Mouse (Mus musculus) gastrocnemius, adult 2 months (tissue): Measurements from ENCODE around the gene Gm49416. TPM values are rescaled to one million over a fixed set of nuclear protein-coding genes. Genes with fewer than 3 reads are reported as not detected.

ENCODE experiments used
- DNase-seq: peaks from one replicate; pipeline ENCODE4 v3.0.0; 2022
- H3K27ac ChIP-seq: fragments of 200-600 bp; 2 replicates; pipeline ENCODE4 v1.8.1; 2022; ENCODE audit warnings: mild to moderate bottlenecking
- H3K4me3 ChIP-seq: fragments of 200-600 bp; 2 replicates; pipeline ENCODE4 v1.8.1; 2022; ENCODE audit warnings: mild to moderate bottlenecking, moderate library complexity
- CTCF ChIP-seq: fragments of 200-600 bp; IDR thresholded peaks from 2 replicates; pipeline ENCODE4 v1.8.1; 2022; ENCODE audit warnings: antibody characterized with exemption, mild to moderate bottlenecking, moderate library complexity
- intact Hi-C: fragments of 180-260 bp; cut with DNase I; formaldehyde crosslinking; loops from one replicate; pipeline ENCODE4 v1.15.1; 2025
- long read RNA-seq, 2 experiments: library from polyadenylated mRNA; stranded (forward); transcript quantifications; one replicate each; pipeline ENCODE4 v2.0.0; 2021
- total RNA-seq, 2 experiments: library from RNA; stranded (reverse); gene quantifications; 2 replicates each; pipeline ENCODE4 v1.2.3; 2021

Gm49416 gene
- 1 to 10 TPM in 1 of 2 experiments, under 1 TPM in 1; 0.61 to 5.3 TPM for total RNA-seq
- long read RNA-seq, experiment 1 = 0 reads
- long read RNA-seq, experiment 2 = 0 reads

DNA sequence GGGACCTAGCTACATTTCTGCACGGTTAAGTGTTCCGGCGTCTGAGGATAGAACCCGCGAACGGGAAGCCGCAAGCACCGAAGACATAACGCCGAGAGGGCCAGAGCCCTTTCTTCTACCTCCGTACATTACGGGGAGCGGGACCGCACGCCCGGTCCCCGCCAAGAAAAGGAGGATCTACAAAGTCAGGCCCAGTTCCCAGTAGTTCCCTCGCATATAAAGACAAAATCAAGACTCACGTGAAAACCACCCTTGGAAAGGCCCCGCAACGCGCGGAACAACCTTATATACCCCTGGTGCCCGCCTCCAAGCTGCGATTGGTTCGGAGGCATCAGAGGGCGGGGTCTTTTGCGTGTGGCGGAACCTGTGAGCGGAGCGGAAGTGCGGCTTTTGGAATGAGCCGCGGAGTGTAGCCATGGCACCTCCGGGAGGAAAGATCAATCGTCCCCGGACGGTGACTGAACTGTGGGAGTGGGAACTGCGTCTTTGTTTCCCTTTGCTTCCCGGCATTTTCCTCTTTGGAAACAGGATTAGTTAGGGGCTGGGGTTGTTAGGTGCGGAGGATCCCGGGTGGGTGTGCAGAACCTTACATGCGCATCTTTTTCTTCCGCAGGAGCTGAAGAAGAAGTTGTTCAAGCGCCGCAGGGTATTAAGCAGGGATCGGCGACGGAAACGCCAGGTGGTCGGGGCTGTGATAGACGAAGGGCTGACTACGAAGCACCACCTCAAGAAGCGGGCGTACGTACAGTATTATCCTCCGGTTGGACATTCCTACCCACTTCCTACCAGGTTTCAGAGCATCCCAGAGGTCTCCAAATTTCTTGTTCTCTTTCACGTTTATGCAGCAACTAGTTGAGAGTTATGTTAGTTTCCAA, at the start of gene Gm49416, which contains the start of gene 1810009A15Rik:
Gene Gm49416 (plus strand): TSS at position 416 of the 875 bp plus-strand sequence.
Gene 1810009A15Rik (plus strand): TSS at position 343 of the 875 bp plus-strand sequence.
- no peak for TF ChIP-seq CTCF
- H3K4me3 ChIP-seq = peak within 1 kb of the TSS; percentile 82
- peak; percentile 96 for DNase-seq
- intact Hi-C loops = no loop called here
- H3K27ac ChIP-seq = peak within 1 kb of the TSS; percentile 90

GRCm38 (mm10) chr19:8839103-8839907, 49.4 kb upstream of the Gm49416 start, which contains the start of gene Gng3:
TSS of gene Gng3 (minus strand) at chr19:8839194.
- TF ChIP-seq CTCF = no peak
- peak within 1 kb of the TSS; percentile 94 for H3K27ac ChIP-seq
- no peak for DNase-seq
- peak within 1 kb of the TSS; percentile 95 for H3K4me3 ChIP-seq
- intact Hi-C loops = no loop called here

- intact Hi-C loops = no loop called here
- peak; percentile 75 for DNase-seq
- no peak for TF ChIP-seq CTCF
- peak overlapping the region; percentile 71 for H3K27ac ChIP-seq
- H3K4me3 ChIP-seq = peak overlapping the region; percentile 82
Observed at GRCm38 (mm10) chr19:8839908-8840791, 48.6 kb upstream of the Gm49416 start.

- peak overlapping the region; percentile 82 for H3K4me3 ChIP-seq
- H3K27ac ChIP-seq = peak overlapping the region; percentile 71
- no peak for TF ChIP-seq CTCF
- DNase-seq = no peak
- intact Hi-C loops = no loop called here
Observed at GRCm38 (mm10) chr19:8841012-8841411, 47.7 kb upstream of the Gm49416 start.

- H3K4me3 ChIP-seq = no peak overlapping the region
- intact Hi-C loops = no loop called here
- no peak for DNase-seq
- no peak for TF ChIP-seq CTCF
- no peak overlapping the region for H3K27ac ChIP-seq
Observed at GRCm38 (mm10) chr19:8842961-8843360, 45.8 kb upstream of the Gm49416 start.

GRCm38 (mm10) chr19:8844371-8845129, 44.2 kb upstream of the Gm49416 start:
- Histone ChIP-seq H3K27ac (peak overlapping the region; percentile 20), H3K4me3 (no peak overlapping the region)
- TF ChIP-seq CTCF = peak; percentile 81
- intact Hi-C loops = loop anchor here (2.0 kb wide), 1 partner anchor 266 kb away; no protein-coding TSS in a partner anchor
- DNase-seq = peak; percentile 82

DNA sequence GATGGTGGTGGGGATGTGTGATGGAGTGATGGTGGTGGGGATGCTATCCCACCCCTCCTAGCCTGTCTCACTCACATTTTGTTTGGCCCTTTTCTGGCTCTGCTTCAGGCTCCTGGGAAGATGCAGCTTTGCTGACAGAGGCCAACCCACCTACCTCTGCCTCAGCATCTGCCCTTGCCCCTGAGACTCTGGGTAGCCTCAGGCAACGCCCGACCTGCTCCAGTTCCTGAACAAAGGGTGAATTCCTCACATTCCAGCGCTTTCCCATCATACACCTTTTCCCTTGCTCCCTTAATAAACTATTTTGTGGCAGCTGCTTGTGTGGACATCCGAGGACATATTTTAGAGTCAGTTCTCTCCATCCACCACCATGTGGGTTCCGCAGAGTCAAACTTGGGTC, 40.4 kb upstream of the Gm49416 start:
- intact Hi-C loops = no loop called here
- no peak overlapping the region for H3K4me3 ChIP-seq
- DNase-seq = no peak
- no peak overlapping the region for H3K27ac ChIP-seq
- TF ChIP-seq CTCF = no peak

DNA sequence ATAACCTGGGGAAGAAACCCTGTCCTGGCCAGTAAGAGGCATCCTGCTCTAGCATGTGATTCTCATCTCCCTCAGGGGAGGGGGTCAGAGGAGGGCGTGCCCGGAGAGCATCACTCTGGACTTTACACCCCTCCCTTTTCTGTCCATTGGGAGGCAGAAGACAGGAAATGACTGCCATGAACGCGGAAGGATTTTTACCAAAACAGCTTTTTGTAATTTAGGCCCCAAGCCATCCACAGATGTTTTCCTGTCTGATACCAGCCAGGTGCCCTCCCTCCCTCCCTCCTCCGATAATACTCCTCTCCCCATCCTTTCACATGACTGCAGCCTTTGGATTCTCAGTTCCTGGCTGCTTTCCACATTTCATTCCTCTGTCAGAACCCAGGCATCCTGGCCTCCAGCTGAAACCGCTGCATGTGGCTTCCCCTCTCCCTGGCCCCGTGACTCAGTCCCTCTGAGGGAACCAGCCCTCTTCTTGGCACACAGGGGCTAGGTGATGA, 38.3 kb upstream of the Gm49416 start, which contains the start of gene Lrrn4cl:
Gene Lrrn4cl (plus strand): TSS at position 367 of the 500 bp plus-strand sequence.
- peak; percentile 78 for DNase-seq
- H3K4me3 ChIP-seq = peak within 1 kb of the TSS; percentile 67
- intact Hi-C loops = no loop called here
- TF ChIP-seq CTCF = no peak
- peak within 1 kb of the TSS; percentile 88 for H3K27ac ChIP-seq

DNA sequence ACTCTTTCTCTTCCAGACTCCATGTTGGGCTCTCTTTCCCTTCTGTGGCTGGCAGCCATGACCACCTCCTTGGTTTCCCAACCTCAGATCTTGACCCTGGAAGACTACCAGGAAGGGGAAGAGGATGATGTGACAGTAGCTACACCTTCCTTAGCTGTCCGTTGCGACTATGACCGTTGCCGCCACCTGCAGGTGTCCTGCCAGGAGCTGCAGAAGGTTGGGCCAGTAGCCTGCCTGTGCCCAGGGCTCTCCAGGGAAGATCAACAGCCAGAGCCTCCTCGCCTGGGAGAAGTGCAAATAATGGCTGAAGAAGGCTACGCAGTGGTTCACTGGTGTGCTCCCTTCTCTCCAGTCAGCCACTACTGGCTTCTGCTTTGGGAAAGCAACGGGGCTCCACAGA, 37.1 kb upstream of the Gm49416 start:
- DNase-seq = no peak
- Histone ChIP-seq H3K4me3 (peak overlapping the region; percentile 67), H3K27ac (peak overlapping the region; percentile 88)
- intact Hi-C loops = no loop called here
- TF ChIP-seq CTCF = no peak

DNA sequence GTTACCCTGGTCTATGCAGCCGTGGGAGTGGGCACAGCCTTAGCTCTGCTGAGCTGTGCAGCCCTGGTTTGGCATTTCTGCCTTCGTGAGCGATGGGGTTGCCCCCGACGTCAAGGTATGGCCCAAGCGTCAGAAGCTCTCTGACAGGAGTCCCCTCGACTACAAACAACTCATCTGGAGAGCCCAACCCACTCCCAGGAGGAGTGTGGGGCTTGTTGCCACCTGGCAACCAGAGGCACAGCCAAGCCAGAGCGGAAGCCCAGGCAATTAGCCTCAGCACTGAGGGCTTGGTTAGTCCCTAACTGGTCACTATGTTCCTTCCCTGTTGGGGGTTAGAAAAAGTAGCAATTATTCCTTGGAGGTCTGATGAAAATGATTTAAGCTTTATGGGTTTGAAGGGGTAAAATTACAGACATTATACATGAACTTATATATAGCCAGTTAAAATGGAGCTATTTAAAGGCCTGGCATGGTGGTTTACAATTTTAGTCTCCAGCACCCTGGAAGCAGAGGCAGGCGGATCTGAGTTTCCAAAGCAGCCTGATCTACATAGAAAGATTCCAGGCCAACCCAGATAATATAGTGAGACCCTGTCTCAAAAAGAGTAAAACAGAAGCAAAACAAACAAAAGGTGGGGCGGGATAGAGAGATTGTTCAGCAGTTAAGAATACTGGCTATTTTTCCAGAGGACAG, 36.3 kb upstream of the Gm49416 start:
- no peak for TF ChIP-seq CTCF
- H3K27ac ChIP-seq = peak overlapping the region; percentile 88
- intact Hi-C loops = no loop called here
- peak overlapping the region; percentile 67 for H3K4me3 ChIP-seq
- peak; percentile 81 for DNase-seq
